Mouse (Mus musculus): ENCODE measurements around the gene Slc31a2. TPM values are rescaled to one million over a fixed set of nuclear protein-coding genes. Genes with fewer than 3 reads are reported as not detected.

Slc31a2 gene
- total and polyA plus RNA-seq, 3 experiments, result 6.2 to 8.6 (median 6.9) TPM

- Histone ChIP-seq H3K9me3 (replicated peaks; ENCODE audit: low read length) (no peaks in the 10 kb centered on the region), H3K27me3 (replicated peaks) (peaks cover 2% of the 10 kb centered on the region), H3K27ac (ENCODE audit: insufficient read depth, low read depth) (no peak overlapping the region), H3K9ac (ENCODE audit: insufficient read depth, low read depth) (no peak overlapping the region), H3K4me2 (ENCODE audit: insufficient read depth, low read depth, poor library complexity, severe bottlenecking) (no peak overlapping the region), H3K36me3 (replicated peaks in 1 of 2; ENCODE audit: control insufficient read depth in 1 of 2, insufficient read depth in 1 of 2, low read length in 1 of 2) (no peaks in the 10 kb centered on the region), H3K4me3 (replicated peaks in 1 of 3; ENCODE audit: low read depth in 2 of 3, low read length in 2 of 3, poor library complexity in 1 of 3) (no peak overlapping the region), H3K79me2 (replicated peaks; ENCODE audit: control insufficient read depth, extremely low read depth, insufficient read depth, poor library complexity, severe bottlenecking) (no peaks in the 10 kb centered on the region), H3K4me1 (ENCODE audit: control insufficient read depth in 1 of 2, insufficient read depth in 2 of 2) (peaks cover 14 to 23% of the 10 kb centered on the region in 2 experiments; a peak in 3 of 4 replicates)
- in situ Hi-C loops (cut with MboI; ENCODE audit: low pct_ligation_motif_present, low pct_unique_long_range_greater_than_20kb, low sequenced_read_pairs) (no loop called here), dilution Hi-C loops (cut with MboI; ENCODE audit: extremely low pct_ligation_motif_present, extremely low pct_unique_long_range_greater_than_20kb, low sequenced_read_pairs) (no loop called here)
- TF ChIP-seq USF1 (IDR thresholded peaks at IDR 0.05; ENCODE audit: low read depth, low read length) (no peak), NELFE (IDR thresholded peaks at IDR 0.05; ENCODE audit: low read depth, low read length) (no peak), MAX (IDR thresholded peaks at IDR 0.05; ENCODE audit: low read length) (no peak), ETS1 (conservative IDR thresholded peaks at IDR 0.05; ENCODE audit: low read depth, low read length) (no peak), POLR2AphosphoS2 (IDR thresholded peaks at IDR 0.05; ENCODE audit: low read depth, low read length) (no peak), MYC (IDR thresholded peaks at IDR 0.05; ENCODE audit: low read depth, low read length) (no peak), NRF1 (IDR thresholded peaks at IDR 0.05; ENCODE audit: low read depth, low read length) (no peak)
- no peak for DNase-seq (ENCODE audit: extremely low read depth)
These were observed 19.0 kb downstream of the Slc31a2 start for GRCm38 (mm10) chr4:62281319-62281718.

- Histone ChIP-seq H3K4me1 (ENCODE audit: control insufficient read depth in 1 of 2, insufficient read depth in 2 of 2) (peaks cover 19 to 34% of the 10 kb centered on the region in 2 experiments), H3K27ac (ENCODE audit: insufficient read depth, low read depth) (no peak overlapping the region), H3K9ac (ENCODE audit: insufficient read depth, low read depth) (no peak overlapping the region), H3K27me3 (replicated peaks) (peaks cover 2% of the 10 kb centered on the region), H3K79me2 (replicated peaks; ENCODE audit: control insufficient read depth, extremely low read depth, insufficient read depth, poor library complexity, severe bottlenecking) (0 out of 2 replicates have a peak, but pooled peaks cover 3% of the 10 kb centered on the region), H3K4me2 (ENCODE audit: insufficient read depth, low read depth, poor library complexity, severe bottlenecking) (peak overlapping the region; percentile 39; the same call in 1 of the 2 replicates), H3K36me3 (replicated peaks in 1 of 2; ENCODE audit: control insufficient read depth in 1 of 2, insufficient read depth in 1 of 2, low read length in 1 of 2) (no peaks in the 10 kb centered on the region), H3K9me3 (replicated peaks; ENCODE audit: low read length) (no peaks in the 10 kb centered on the region), H3K4me3 (replicated peaks in 1 of 3; ENCODE audit: low read depth in 2 of 3, low read length in 2 of 3, poor library complexity in 1 of 3) (no peak overlapping the region)
- no peak for DNase-seq (ENCODE audit: extremely low read depth)
- dilution Hi-C loops (cut with MboI; ENCODE audit: extremely low pct_ligation_motif_present, extremely low pct_unique_long_range_greater_than_20kb, low sequenced_read_pairs), result no loop called here
- in situ Hi-C loops (cut with MboI; ENCODE audit: low pct_ligation_motif_present, low pct_unique_long_range_greater_than_20kb, low sequenced_read_pairs), result no loop called here
- TF ChIP-seq EP300 (IDR thresholded peaks at IDR 0.05; ENCODE audit: low read length) (peak; percentile 14; the same call in 1 of the 2 replicates), BHLHE40 (IDR thresholded peaks at IDR 0.05; ENCODE audit: low read depth, low read length) (0 out of 2 replicates have a peak, but pooled peaks have one; percentile 39), NRF1 (IDR thresholded peaks at IDR 0.05; ENCODE audit: low read depth, low read length) (no peak), USF2 (conservative IDR thresholded peaks at IDR 0.05; ENCODE audit: low read depth, low read length) (no peak), JUN (IDR thresholded peaks at IDR 0.05; ENCODE audit: insufficient read depth, low read depth, low read length) (no peak), IRF4 (IDR thresholded peaks at IDR 0.05; ENCODE audit: low read depth, low read length) (0 out of 2 replicates have a peak, but pooled peaks have one; percentile 7), MAX (IDR thresholded peaks at IDR 0.05; ENCODE audit: low read length) (peak; percentile 68), NELFE (IDR thresholded peaks at IDR 0.05; ENCODE audit: low read depth, low read length) (no peak), MYC (IDR thresholded peaks at IDR 0.05; ENCODE audit: low read depth, low read length) (0 out of 2 replicates have a peak, but pooled peaks have one; percentile 30), MAFK (IDR thresholded peaks at IDR 0.05; ENCODE audit: insufficient replicate concordance, low read length) (no peak), ELF1 (IDR thresholded peaks at IDR 0.05; ENCODE audit: low read depth, low read length) (no peak), KAT2A (IDR thresholded peaks at IDR 0.05; ENCODE audit: insufficient replicate concordance, low read length) (no peak), SIN3A (IDR thresholded peaks at IDR 0.05; ENCODE audit: low read length) (no peak), HCFC1 (IDR thresholded peaks at IDR 0.05; ENCODE audit: low read depth, low read length) (no peak)
These were observed 20.6 kb downstream of the Slc31a2 start for GRCm38 (mm10) chr4:62282969-62283368.
